Mouse (Mus musculus) heart, adult 18-20 months (tissue): ENCODE measurements around the gene Kdm5b. TPM values are rescaled to one million over a fixed set of nuclear protein-coding genes. Genes with fewer than 3 reads are reported as not detected.

ENCODE experiments used
- DNase-seq, 2 experiments: peaks; one replicate each; pipeline ENCODE4 v3.0.0; 2021 to 2022; ENCODE audit warnings: mixed read lengths in 1 of 2
- total RNA-seq, 2 experiments: library from RNA; stranded (reverse); gene quantifications; 2 replicates each; pipeline ENCODE4 v1.2.3; 2021

The Kdm5b gene
- total RNA-seq, 2 experiments from 2014 or later: 10.6 to 11.3 TPM

DNA sequence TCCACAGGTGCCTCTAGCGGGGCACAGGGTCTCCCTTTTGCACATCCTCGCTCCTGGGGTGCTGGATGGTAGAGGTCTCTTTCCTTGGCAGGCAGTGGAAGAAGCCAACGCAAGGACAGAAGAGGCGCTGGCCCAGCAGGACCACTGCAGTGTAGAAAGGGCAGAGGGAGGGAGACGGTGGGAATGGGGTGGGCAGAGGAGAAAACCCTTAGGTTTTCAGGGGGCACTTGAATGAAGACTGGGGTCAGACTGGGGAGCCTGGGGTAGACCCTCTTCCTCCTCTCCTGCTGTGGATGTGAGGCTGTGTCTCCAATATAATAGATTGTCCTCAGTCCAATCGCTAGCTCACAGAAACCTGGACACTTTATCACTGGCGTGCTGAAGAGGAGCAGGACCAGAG lies 87.6 kb downstream of the Kdm5b start:
- DNase-seq: no peak

- no peak for DNase-seq
Measured at GRCm38 (mm10) chr1:134650816-134651215, 90.8 kb downstream of the Kdm5b start.

DNA sequence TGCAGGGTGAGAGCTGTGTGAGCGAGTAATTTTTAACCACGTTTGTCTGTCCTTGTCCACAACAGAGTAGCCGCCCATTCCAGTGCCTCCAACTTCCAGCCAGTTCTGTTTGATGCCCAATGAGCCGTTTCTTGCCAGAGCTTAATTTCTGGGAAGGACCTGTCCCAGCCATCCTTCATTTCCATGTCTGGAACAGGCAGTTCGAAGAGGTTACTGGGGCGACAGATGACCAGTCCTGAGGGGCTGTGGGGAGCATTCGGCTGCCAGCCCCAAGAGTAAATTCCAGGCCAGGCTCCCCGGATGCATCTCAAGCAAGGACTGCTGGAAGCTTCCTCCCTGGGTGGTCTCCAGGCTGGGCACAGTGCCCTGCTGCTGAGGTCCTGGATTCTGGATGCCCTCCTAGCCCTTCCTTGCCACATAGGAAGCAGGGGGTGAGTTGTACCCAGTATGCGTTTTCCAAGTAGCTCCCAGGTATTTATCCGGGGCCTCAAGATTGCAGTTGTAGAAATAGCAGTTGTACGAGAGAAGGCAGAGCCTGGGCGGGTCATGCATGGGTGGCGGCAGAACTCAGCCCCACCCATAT lies 91.4 kb downstream of the Kdm5b start:
- no peak for DNase-seq

DNA sequence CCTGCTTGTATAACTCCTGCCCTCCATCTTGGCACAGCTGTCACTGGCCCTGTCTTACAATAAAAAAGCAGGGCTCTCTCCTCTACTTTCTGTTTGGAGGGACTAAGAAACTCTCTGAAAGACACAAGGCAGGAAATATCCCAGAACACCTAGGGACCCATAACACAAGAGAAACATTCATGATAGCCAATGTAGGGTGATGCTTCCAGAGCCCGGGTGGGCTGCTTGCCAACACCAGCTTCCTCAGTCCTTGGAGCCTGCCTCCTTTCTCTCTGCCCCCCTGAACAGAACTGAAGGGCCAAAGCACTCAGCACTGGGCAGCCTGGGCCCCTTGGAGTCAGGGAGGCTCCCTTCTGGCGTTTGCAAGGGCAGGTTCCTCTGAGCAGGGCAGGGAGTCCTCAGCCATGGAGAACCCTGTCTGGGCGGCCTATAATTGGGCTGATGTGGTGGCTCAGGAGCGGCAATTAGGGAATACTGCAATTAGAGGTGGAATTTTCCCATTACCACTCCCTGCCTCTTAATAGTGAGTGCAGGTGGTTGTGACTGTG lies 92.0 kb downstream of the Kdm5b start:
- DNase-seq: peak; percentile 26 to 35

DNA sequence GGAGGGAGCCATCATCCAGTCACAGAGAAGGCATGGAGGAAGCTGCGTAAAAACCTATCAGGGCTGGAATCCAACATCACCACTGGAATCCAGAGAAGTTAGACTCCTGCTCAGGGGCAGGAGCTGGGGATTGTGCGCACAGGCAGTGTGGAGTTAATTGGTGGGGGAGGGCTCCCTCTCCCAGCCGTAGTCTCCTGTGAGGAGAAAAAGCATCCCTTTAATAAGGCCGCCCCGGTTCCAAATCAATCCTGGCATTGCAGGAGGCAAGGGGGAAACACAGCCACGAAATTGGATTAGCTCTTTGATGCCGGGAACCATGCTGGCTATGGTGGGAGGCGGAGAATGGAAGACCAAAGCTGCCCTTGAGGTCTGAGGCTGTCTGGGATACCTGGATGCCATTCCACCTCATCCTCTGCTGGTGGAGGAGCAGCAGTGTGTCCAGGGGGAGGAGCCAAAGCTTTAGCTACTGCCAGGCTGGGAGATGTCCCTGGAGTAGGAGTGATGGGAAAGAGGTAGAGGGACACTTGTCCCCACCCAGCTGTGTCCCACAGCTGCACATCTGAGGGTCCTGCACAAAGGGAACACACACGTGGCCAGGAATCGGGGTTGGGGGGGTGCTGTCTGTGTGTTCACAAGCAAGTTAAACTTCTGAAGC lies 93.8 kb downstream of the Kdm5b start:
- no peak for DNase-seq

DNA sequence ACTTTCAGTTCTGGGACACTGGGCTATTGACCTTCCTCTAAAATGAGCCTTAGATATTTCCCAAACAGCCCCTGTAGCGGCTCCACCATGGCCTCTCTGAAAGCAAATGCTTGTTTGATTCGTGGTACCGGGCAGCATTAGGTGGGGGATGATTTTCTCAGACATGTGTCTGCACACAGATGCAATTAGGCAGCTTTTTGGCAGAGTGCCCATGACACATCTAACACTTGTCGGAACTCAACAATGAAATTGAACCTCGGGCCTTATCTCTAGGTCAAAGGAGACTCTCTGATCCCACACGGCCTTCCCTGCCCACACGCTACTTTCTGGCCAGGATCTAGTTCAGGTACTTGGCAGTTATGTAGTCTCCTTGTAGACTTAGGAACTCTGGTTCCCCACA lies 98.9 kb downstream of the Kdm5b start:
- DNase-seq: no peak

- no peak for DNase-seq
Measured at GRCm38 (mm10) chr1:134660163-134660562, 100.2 kb downstream of the Kdm5b start.

GRCm38 (mm10) chr1:134671234-134672070 lies 111.5 kb downstream of the Kdm5b start:
- DNase-seq: no peak

- peak in 1 of 2 experiments; percentile 7 for DNase-seq
Measured at GRCm38 (mm10) chr1:134674312-134674711, 114.3 kb downstream of the Kdm5b start.

GRCm38 (mm10) chr1:134679445-134679844 lies 119.5 kb downstream of the Kdm5b start:
- DNase-seq: peak; percentile 6 to 61

DNA sequence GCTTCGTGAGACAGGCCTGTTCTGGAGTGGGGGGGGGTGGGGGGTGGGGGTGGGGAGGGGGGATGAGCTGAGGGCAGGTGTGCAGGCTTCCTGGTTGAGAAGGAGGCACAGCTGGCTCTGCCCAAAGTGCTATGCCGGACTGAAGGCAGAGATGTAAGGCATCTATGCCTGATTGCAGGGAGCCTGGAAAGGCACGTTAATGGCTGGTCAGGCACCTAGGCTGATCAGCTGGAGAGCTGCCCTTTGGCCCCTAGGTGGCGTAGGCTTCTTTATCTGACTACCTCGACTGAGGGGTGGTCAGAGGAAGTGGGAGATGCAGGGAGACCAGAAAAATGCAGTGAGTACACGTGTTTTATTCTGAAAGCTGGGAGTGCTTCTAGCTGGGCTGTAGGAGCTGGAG lies 120.6 kb downstream of the Kdm5b start:
- DNase-seq: no peak

- DNase-seq: no peak
Measured at GRCm38 (mm10) chr1:134682460-134682859, 122.5 kb downstream of the Kdm5b start.

Other genes with a start within 250 kb of the Kdm5b start
- gene Ppfia4, start 227.2 kb upstream of the Kdm5b start, total RNA-seq: 1 to 10 TPM; 1.1 to 1.5 TPM
- gene Tmem183a, start 198.2 kb upstream of the Kdm5b start, total RNA-seq: 10 to 100 TPM; 11.1 to 14.2 TPM
- not detected for gene 4933406M09Rik, start 174.2 kb upstream of the Kdm5b start, total RNA-seq
- gene Cyb5r1, start 154.6 kb upstream of the Kdm5b start, total RNA-seq: 10 to 100 TPM; 27.4 to 28.0 TPM
- gene Adipor1, start 144.8 kb upstream of the Kdm5b start, total RNA-seq: 100 to 1,000 TPM; 126 to 129 TPM
- 10 to 100 TPM; 22.5 to 22.8 TPM for gene Klhl12, start 104.6 kb upstream of the Kdm5b start, total RNA-seq
- 1 to 10 TPM; 8.0 to 9.7 TPM for gene Rabif, start 65.5 kb upstream of the Kdm5b start, total RNA-seq
- gene Mgat4e, start 10.5 kb upstream of the Kdm5b start, total RNA-seq: not detected
- not detected for gene Syt2, start 86.5 kb downstream of the Kdm5b start, total RNA-seq